Mouse (Mus musculus): ENCODE measurements at regions not wholly inside any gene's neighbourhood (a gene's known extent, or its start where the extent isn't known, plus 50 kb on each side); places are given as distances from the start of the nearest gene placed in this dataset.

DNA sequence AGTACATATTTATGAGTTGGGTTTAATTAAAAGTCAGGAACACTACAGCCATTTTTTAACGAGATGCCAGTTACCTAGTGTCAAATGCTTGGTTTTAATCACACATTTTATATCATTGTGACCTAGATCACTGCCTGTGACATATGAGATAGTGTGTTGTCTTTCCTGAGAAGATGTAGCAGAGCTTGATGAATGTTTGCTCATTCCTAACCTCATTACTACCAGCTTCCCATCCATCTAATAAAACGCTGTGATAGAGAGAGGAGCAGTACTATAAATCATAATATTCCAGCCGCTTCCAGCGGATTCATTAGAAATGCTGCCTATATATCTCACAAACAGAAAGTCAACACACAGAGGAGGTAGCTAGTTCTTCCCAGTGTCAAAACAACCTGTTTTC lies 163.6 kb downstream of the Aldoart1 start:
- Histone ChIP-seq H3K36me3 (ENCODE audit: control insufficient read depth, insufficient read depth, low read length) (no peaks in the 10 kb centered on the region), H3K9ac (replicated peaks; ENCODE audit: low read depth, low read length) (no peak overlapping the region), H3K27ac (ENCODE audit: low read length) (no peak overlapping the region), H3K4me2 (replicated peaks; ENCODE audit: low read depth, low read length) (no peak overlapping the region), H3K27me3 (ENCODE audit: control insufficient read depth, insufficient read depth, low read length) (no peaks in the 10 kb centered on the region), H3K9me3 (ENCODE audit: control insufficient read depth, low read depth, low read length) (no peaks in the 10 kb centered on the region), H3K4me3 (ENCODE audit: low read depth, low read length) (no peak overlapping the region), H3K4me1 (ENCODE audit: control insufficient read depth, insufficient read depth, low read length) (no peaks in the 10 kb centered on the region)
- no peak for ATAC-seq (ENCODE audit: insufficient number of reproducible peaks, insufficient read depth, low FRiP score, low read depth)
- WGBS, result 70% methylated on average over 4 of the region's 4 CpGs

- H3K27ac ChIP-seq (ENCODE audit: low read length), result no peak overlapping the region
- 71% methylated on average over 2 of the region's 2 CpGs for WGBS
- H3K36me3 ChIP-seq (ENCODE audit: control insufficient read depth, insufficient read depth, low read length), result no peaks in the 10 kb centered on the region
- H3K9ac ChIP-seq (replicated peaks; ENCODE audit: low read depth, low read length), result no peak overlapping the region
- no peaks in the 10 kb centered on the region for H3K4me1 ChIP-seq (ENCODE audit: control insufficient read depth, insufficient read depth, low read length)
- H3K4me2 ChIP-seq (replicated peaks; ENCODE audit: low read depth, low read length), result no peak overlapping the region
- no peak for ATAC-seq (ENCODE audit: insufficient number of reproducible peaks, insufficient read depth, low FRiP score, low read depth)
- no peak overlapping the region for H3K4me3 ChIP-seq (ENCODE audit: low read depth, low read length)
- no peaks in the 10 kb centered on the region for H3K9me3 ChIP-seq (ENCODE audit: control insufficient read depth, low read depth, low read length)
- no peaks in the 10 kb centered on the region for H3K27me3 ChIP-seq (ENCODE audit: control insufficient read depth, insufficient read depth, low read length)
These were observed 178.4 kb downstream of the Aldoart1 start for GRCm38 (mm10) chr4:72674006-72674405.

GRCm38 (mm10) chr4:72671652-72672411 lies 180.6 kb downstream of the Aldoart1 start:
- Histone ChIP-seq H3K4me1 (ENCODE audit: control insufficient read depth, insufficient read depth, low read length) (no peaks in the 10 kb centered on the region), H3K27me3 (ENCODE audit: control insufficient read depth, insufficient read depth, low read length) (no peaks in the 10 kb centered on the region)

DNA sequence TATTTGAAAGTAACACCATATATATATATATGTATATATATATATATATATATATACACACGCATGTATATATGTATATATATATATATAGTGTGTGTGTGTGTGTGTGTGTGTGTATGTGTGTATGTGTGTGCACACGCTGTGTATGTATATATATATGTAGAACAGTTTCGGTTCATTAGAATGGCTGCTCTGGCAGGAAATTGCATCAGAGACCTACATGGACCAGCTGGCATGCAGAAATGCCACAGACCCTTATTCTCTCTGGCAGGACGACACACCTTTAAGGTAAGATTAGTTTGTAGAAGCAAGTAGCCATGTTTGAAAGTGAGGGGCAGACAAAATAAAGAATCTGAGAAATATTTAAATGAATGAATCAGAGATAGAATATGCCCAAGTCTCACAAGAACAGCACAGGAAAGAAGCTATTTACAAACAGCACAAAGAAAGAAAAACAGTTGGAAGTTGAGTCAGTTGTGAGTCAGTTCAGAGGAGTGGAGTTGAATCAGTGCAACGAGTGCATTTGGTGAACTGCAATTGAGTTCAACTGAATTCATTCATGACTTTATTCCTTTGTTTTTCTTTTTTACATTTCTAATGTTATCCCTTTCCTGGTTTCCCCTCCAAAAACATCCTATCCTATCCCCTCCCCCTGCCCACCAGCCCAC lies 182.5 kb downstream of the Aldoart1 start:
- H3K9me3 ChIP-seq (ENCODE audit: control insufficient read depth, low read depth, low read length), result no peaks in the 10 kb centered on the region
- no peak overlapping the region for H3K27ac ChIP-seq (ENCODE audit: low read length)
- no peak for ATAC-seq (ENCODE audit: insufficient number of reproducible peaks, insufficient read depth, low FRiP score, low read depth)
- H3K9ac ChIP-seq (replicated peaks; ENCODE audit: low read depth, low read length), result no peak overlapping the region
- H3K36me3 ChIP-seq (ENCODE audit: control insufficient read depth, insufficient read depth, low read length), result no peaks in the 10 kb centered on the region
- no peaks in the 10 kb centered on the region for H3K4me1 ChIP-seq (ENCODE audit: control insufficient read depth, insufficient read depth, low read length)
- 87% methylated on average over 5 of the region's 5 CpGs for WGBS
- no peak overlapping the region for H3K4me3 ChIP-seq (ENCODE audit: low read depth, low read length)
- no peak overlapping the region for H3K4me2 ChIP-seq (replicated peaks; ENCODE audit: low read depth, low read length)
- H3K27me3 ChIP-seq (ENCODE audit: control insufficient read depth, insufficient read depth, low read length), result no peaks in the 10 kb centered on the region

More at GRCm38 (mm10) chr4:72671652-72672411, 180.6 kb downstream of the Aldoart1 start:
- ATAC-seq (ENCODE audit: insufficient number of reproducible peaks, insufficient read depth, low FRiP score, low read depth), result no peak
- Histone ChIP-seq H3K27ac (ENCODE audit: low read length) (no peak overlapping the region), H3K4me2 (replicated peaks; ENCODE audit: low read depth, low read length) (no peak overlapping the region), H3K4me3 (ENCODE audit: low read depth, low read length) (no peak overlapping the region), H3K9me3 (ENCODE audit: control insufficient read depth, low read depth, low read length) (no peaks in the 10 kb centered on the region), H3K9ac (replicated peaks; ENCODE audit: low read depth, low read length) (no peak overlapping the region), H3K36me3 (ENCODE audit: control insufficient read depth, insufficient read depth, low read length) (no peaks in the 10 kb centered on the region)
- WGBS, result 58% methylated on average over 5 of the region's 5 CpGs

DNA sequence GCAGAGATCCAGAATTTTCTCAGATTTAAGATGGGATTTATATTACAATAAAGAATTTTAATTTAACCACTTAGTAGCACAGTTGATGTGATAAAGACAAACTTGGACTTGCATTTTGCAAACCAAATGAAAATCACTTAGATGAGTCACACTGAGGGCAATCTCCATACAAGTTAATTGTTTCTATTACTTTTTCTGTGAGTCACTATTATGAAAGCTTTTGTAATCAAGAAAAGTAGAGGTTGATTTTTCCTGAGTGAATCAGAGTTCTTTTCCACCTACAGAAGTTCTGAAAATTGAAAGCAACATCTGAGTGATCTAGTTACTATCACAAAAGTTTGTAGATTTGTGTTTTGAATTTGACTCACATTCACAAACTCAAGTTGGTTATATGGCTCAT lies 188.1 kb downstream of the Aldoart1 start:
- no peaks in the 10 kb centered on the region for H3K27me3 ChIP-seq (ENCODE audit: control insufficient read depth, insufficient read depth, low read length)
- no peak overlapping the region for H3K4me3 ChIP-seq (ENCODE audit: low read depth, low read length)
- no peaks in the 10 kb centered on the region for H3K4me1 ChIP-seq (ENCODE audit: control insufficient read depth, insufficient read depth, low read length)
- no peak overlapping the region for H3K9ac ChIP-seq (replicated peaks; ENCODE audit: low read depth, low read length)
- no peaks in the 10 kb centered on the region for H3K9me3 ChIP-seq (ENCODE audit: control insufficient read depth, low read depth, low read length)
- no peak overlapping the region for H3K4me2 ChIP-seq (replicated peaks; ENCODE audit: low read depth, low read length)
- no peak for ATAC-seq (ENCODE audit: insufficient number of reproducible peaks, insufficient read depth, low FRiP score, low read depth)
- H3K36me3 ChIP-seq (ENCODE audit: control insufficient read depth, insufficient read depth, low read length), result no peaks in the 10 kb centered on the region
- H3K27ac ChIP-seq (ENCODE audit: low read length), result no peak overlapping the region

GRCm38 (mm10) chr4:72662477-72662876 lies 190.0 kb downstream of the Aldoart1 start:
- Histone ChIP-seq H3K9ac (replicated peaks; ENCODE audit: low read depth, low read length) (no peak overlapping the region), H3K27ac (ENCODE audit: low read length) (no peak overlapping the region), H3K27me3 (ENCODE audit: control insufficient read depth, insufficient read depth, low read length) (no peaks in the 10 kb centered on the region), H3K4me3 (ENCODE audit: low read depth, low read length) (no peak overlapping the region), H3K4me1 (ENCODE audit: control insufficient read depth, insufficient read depth, low read length) (no peaks in the 10 kb centered on the region), H3K9me3 (ENCODE audit: control insufficient read depth, low read depth, low read length) (no peaks in the 10 kb centered on the region), H3K4me2 (replicated peaks; ENCODE audit: low read depth, low read length) (no peak overlapping the region), H3K36me3 (ENCODE audit: control insufficient read depth, insufficient read depth, low read length) (no peaks in the 10 kb centered on the region)
- peak; percentile 23; the same call in 1 of the 2 replicates for ATAC-seq (ENCODE audit: insufficient number of reproducible peaks, insufficient read depth, low FRiP score, low read depth)

DNA sequence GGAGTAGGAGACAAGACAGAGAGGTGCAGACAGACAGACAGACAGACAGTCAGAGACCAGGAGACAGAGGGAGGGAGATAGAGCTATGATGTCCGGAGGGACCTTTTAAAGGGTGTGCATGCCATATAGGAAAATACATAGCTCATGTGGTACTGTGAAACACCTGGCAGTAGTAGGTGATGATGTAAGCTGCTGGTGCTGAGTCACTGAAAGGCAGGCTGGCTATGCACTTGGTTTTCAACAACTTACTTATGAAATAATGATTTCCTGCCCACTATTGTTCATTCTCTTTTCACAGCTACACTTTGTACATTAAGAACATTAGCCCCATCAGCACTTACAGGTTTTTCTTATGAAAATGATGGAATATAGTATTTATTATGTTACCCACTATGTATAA lies 196.2 kb downstream of the Aldoart1 start:
- Histone ChIP-seq H3K36me3 (ENCODE audit: control insufficient read depth, insufficient read depth, low read length) (no peaks in the 10 kb centered on the region), H3K9ac (replicated peaks; ENCODE audit: low read depth, low read length) (no peak overlapping the region), H3K4me3 (ENCODE audit: low read depth, low read length) (no peak overlapping the region), H3K4me2 (replicated peaks; ENCODE audit: low read depth, low read length) (no peak overlapping the region), H3K27ac (ENCODE audit: low read length) (no peak overlapping the region), H3K27me3 (ENCODE audit: control insufficient read depth, insufficient read depth, low read length) (no peaks in the 10 kb centered on the region), H3K9me3 (ENCODE audit: control insufficient read depth, low read depth, low read length) (no peaks in the 10 kb centered on the region), H3K4me1 (ENCODE audit: control insufficient read depth, insufficient read depth, low read length) (no peaks in the 10 kb centered on the region)
- no peak for ATAC-seq (ENCODE audit: insufficient number of reproducible peaks, insufficient read depth, low FRiP score, low read depth)
- WGBS, result 73% methylated on average over 1 of the region's 1 CpGs

DNA sequence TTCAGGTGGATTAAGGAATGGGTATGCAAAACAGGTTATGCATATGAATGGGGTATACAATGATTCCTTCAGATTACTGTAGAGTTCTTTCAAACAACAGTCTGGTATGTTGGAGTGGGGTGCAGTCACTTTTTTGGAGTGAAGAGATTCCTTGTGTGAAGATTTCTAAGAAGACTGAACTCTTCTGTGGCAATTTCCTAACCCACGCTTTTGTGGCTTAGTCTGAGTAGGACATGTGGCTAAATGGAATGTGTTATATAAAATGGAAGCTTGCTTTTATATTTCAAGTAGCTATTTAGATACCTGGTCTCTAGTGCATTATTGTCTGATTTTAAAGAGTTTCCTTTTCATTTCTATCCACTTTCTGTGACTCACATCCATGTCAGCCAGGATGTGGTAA lies 205.3 kb downstream of the Aldoart1 start:
- H3K4me3 ChIP-seq (ENCODE audit: low read depth, low read length), result no peak overlapping the region
- 94% methylated on average over 1 of the region's 1 CpGs for WGBS
- no peaks in the 10 kb centered on the region for H3K27me3 ChIP-seq (ENCODE audit: control insufficient read depth, insufficient read depth, low read length)
- no peaks in the 10 kb centered on the region for H3K9me3 ChIP-seq (ENCODE audit: control insufficient read depth, low read depth, low read length)
- H3K4me2 ChIP-seq (replicated peaks; ENCODE audit: low read depth, low read length), result no peak overlapping the region
- H3K27ac ChIP-seq (ENCODE audit: low read length), result no peak overlapping the region
- H3K36me3 ChIP-seq (ENCODE audit: control insufficient read depth, insufficient read depth, low read length), result no peaks in the 10 kb centered on the region
- ATAC-seq (ENCODE audit: insufficient number of reproducible peaks, insufficient read depth, low FRiP score, low read depth), result no peak
- no peaks in the 10 kb centered on the region for H3K4me1 ChIP-seq (ENCODE audit: control insufficient read depth, insufficient read depth, low read length)
- no peak overlapping the region for H3K9ac ChIP-seq (replicated peaks; ENCODE audit: low read depth, low read length)
